Mouse (Mus musculus) MEL (cell line): ENCODE data around the gene Olfr382. TPM values are rescaled to one million over a fixed set of nuclear protein-coding genes. Genes with fewer than 3 reads are reported as not detected.

Experiments used
- polyA plus RNA-seq, 2 experiments: library from polyadenylated mRNA; stranded (reverse) in 1 of 2; unstranded in 1 of 2; fragments of >175 nt in 1 of 2; fragments of >200 nt in 1 of 2; gene quantifications; 2 replicates each; pipeline versions ENCODE4 v1.2.1 to v1.2.4; 2012; ENCODE audit warnings: low replicate concordance in 2 of 2, low read depth in 1 of 2; ENCODE audit not compliant: insufficient read length in 2 of 2, insufficient read depth in 1 of 2, missing spikeins in 1 of 2
- total RNA-seq: library from RNA; depleted of rRNA; stranded (reverse); fragments of 300-350 nt; gene quantifications from 2 replicates; pipeline ENCODE4 v1.2.3, GENCODE M21; 2012; rRNA removed

The Olfr382 gene
- total and polyA plus RNA-seq, 3 experiments = not detected

Other genes with a start within 250 kb of the Olfr382 start
- not detected in 2 replicates for gene Trpv3, start 249.8 kb downstream of the Olfr382 start, total RNA-seq
- gene Trpv3, start 249.8 kb downstream of the Olfr382 start, polyA plus RNA-seq = not detected
- 1.3 TPM in 2 replicates for gene Aspa, start 187.6 kb downstream of the Olfr382 start, total RNA-seq
- under 1 TPM in 1 of 2 experiments, not detected in 1; 0.28 TPM for gene Aspa, start 187.6 kb downstream of the Olfr382 start, polyA plus RNA-seq
- gene Gm49340, start 187.5 kb downstream of the Olfr382 start, total RNA-seq = not detected in 2 replicates
- gene Gm49340, start 187.5 kb downstream of the Olfr382 start, polyA plus RNA-seq = not detected
- not detected in 2 replicates for gene Spata22, start 187.5 kb downstream of the Olfr382 start, total RNA-seq
- gene Spata22, start 187.5 kb downstream of the Olfr382 start, polyA plus RNA-seq = not detected
- not detected in 2 replicates for gene Olfr20, start 166.4 kb downstream of the Olfr382 start, total RNA-seq
- gene Olfr20, start 166.4 kb downstream of the Olfr382 start, polyA plus RNA-seq = not detected
- gene Olfr376, start 146.0 kb downstream of the Olfr382 start, total RNA-seq = 0.08 TPM in 1 of 2 replicates, not detected in the other
- not detected for gene Olfr376, start 146.0 kb downstream of the Olfr382 start, polyA plus RNA-seq
- not detected in 2 replicates for gene Olfr1, start 117.6 kb downstream of the Olfr382 start, total RNA-seq
- gene Olfr1, start 117.6 kb downstream of the Olfr382 start, polyA plus RNA-seq = not detected
- gene Olfr378, start 88.7 kb downstream of the Olfr382 start, total RNA-seq = not detected in 2 replicates
- not detected for gene Olfr378, start 88.7 kb downstream of the Olfr382 start, polyA plus RNA-seq
- gene Olfr380, start 59.7 kb downstream of the Olfr382 start, total RNA-seq = not detected in 2 replicates
- not detected for gene Olfr380, start 59.7 kb downstream of the Olfr382 start, polyA plus RNA-seq
- gene Olfr381, start 25.6 kb downstream of the Olfr382 start, total RNA-seq = not detected in 2 replicates
- gene Olfr381, start 25.6 kb downstream of the Olfr382 start, polyA plus RNA-seq = not detected
- not detected in 2 replicates for gene Olfr385, start 75.8 kb upstream of the Olfr382 start, total RNA-seq
- not detected for gene Olfr385, start 75.8 kb upstream of the Olfr382 start, polyA plus RNA-seq
- gene Olfr384, start 81.4 kb upstream of the Olfr382 start, total RNA-seq = not detected in 2 replicates
- not detected for gene Olfr384, start 81.4 kb upstream of the Olfr382 start, polyA plus RNA-seq
- not detected in 2 replicates for gene Zfp735, start 171.6 kb upstream of the Olfr382 start, total RNA-seq
- gene Zfp735, start 171.6 kb upstream of the Olfr382 start, polyA plus RNA-seq = not detected